Mouse (Mus musculus) cerebellum, adult 2 months (tissue): ENCODE results near the gene Mrpl39.

Experiments used
- CTCF ChIP-seq: fragments of 200-500 bp; IDR thresholded peaks from 2 replicates; pipeline ENCODE4 v1.5.1; 2011; ENCODE audit warnings: low read depth, mild to moderate bottlenecking, control low read depth, low read length, moderate library complexity, borderline replicate concordance; ENCODE audit not compliant: insufficient read depth
- POLR2A ChIP-seq: fragments of 200-500 bp; IDR thresholded peaks from 2 replicates; pipeline ENCODE4 v1.6.1; 2011; ENCODE audit warnings: low read length, control low read depth, borderline replicate concordance; ENCODE audit not compliant: insufficient read depth

DNA sequence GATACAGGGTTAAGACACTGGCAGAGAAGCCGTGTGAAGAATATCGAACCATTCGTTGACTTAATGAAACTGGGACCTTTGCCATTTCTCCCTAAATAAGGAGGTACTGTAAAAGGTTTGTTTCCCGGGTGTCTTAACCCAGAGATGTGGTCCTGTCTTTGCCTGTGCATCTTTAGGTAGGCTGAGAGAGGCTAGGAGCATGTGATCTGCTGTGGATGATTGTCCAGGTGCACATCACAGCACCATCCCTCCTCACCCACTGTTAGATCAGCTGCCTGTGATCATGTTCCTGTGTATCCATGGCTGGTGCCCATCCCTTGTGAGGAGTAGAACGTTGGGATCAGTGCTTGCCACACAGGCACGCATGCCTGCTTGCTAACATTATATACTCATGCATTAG is 29.0 kb downstream of the Mrpl39 start:
- no peak for TF ChIP-seq CTCF
- no peak for TF ChIP-seq POLR2A
